Mouse (Mus musculus): Measurements from ENCODE around the gene Gca.
"Not testable (repeated sequence)": the region's sequence is repeated elsewhere in the genome, so short reads cannot be mapped to it uniquely, and the experiment has no call there.

Gene Gca

GRCm38 (mm10) chr2:62670767-62671166, 6.7 kb downstream of the Gca start:
- DNase-seq = no peak

- DNase-seq = no peak
Observed at GRCm38 (mm10) chr2:62672788-62673187, 8.7 kb downstream of the Gca start.

- DNase-seq = no peak
Observed at GRCm38 (mm10) chr2:62681667-62682066, 17.6 kb downstream of the Gca start.

GRCm38 (mm10) chr2:62684989-62685595, 21.0 kb downstream of the Gca start:
- no peak for DNase-seq

GRCm38 (mm10) chr2:62685934-62686333, 21.8 kb downstream of the Gca start:
- no peak for DNase-seq

- no peak for DNase-seq
Observed at GRCm38 (mm10) chr2:62706313-62706712, 42.2 kb downstream of the Gca start.

- DNase-seq = no peak
Observed at GRCm38 (mm10) chr2:62709633-62710032, 45.5 kb downstream of the Gca start.

DNA sequence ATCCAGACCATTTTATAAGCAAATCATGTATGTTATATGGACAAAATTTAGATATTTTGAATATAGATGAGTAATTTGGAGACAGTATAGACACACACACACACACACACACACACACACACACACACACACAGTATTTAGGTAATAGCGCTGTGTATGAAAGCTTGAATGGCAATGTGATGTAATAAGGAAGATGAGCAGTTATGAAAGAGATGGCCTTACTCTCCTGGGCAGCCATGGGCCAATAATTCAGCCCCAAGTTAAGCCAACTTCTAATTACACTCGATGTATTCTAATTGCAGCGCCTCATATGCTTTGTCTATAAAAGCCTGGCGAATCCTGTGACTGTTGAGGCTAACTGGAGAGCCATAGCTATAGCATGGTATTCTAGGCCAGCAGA, 50.3 kb downstream of the Gca start:
- DNase-seq = not testable (repeated sequence)

- no peak for DNase-seq
Observed at GRCm38 (mm10) chr2:62715260-62715659, 51.2 kb downstream of the Gca start.

- DNase-seq = no peak
Observed at GRCm38 (mm10) chr2:62717270-62717669, 53.2 kb downstream of the Gca start.

GRCm38 (mm10) chr2:62718411-62718810, 54.3 kb downstream of the Gca start:
- DNase-seq = no peak

- DNase-seq = no peak
Observed at GRCm38 (mm10) chr2:62725946-62726345, 61.9 kb downstream of the Gca start.

GRCm38 (mm10) chr2:62727732-62728131, 63.6 kb downstream of the Gca start:
- no peak for DNase-seq

DNA sequence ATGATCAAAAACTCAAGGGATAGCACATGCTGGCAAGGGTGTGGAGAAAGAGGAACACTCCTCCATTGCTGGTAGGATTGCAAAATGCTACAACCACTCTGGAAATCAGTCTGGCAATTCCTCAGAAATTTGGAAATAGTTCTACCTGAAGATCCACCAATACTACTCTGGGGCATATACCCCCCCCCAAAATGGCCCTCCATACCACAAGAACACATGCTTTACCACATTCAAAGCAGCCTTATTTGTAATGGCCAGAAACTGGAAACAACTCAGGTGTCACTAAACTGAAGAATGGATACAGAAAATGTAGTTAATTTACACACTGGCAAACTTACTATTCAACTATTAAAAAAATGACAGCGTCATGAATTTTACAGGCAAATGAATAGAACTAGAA, 66.6 kb downstream of the Gca start:
- no peak for DNase-seq

- no peak for DNase-seq
Observed at GRCm38 (mm10) chr2:62743098-62743497, 79.0 kb downstream of the Gca start.
